In the genomic region with DNA sequence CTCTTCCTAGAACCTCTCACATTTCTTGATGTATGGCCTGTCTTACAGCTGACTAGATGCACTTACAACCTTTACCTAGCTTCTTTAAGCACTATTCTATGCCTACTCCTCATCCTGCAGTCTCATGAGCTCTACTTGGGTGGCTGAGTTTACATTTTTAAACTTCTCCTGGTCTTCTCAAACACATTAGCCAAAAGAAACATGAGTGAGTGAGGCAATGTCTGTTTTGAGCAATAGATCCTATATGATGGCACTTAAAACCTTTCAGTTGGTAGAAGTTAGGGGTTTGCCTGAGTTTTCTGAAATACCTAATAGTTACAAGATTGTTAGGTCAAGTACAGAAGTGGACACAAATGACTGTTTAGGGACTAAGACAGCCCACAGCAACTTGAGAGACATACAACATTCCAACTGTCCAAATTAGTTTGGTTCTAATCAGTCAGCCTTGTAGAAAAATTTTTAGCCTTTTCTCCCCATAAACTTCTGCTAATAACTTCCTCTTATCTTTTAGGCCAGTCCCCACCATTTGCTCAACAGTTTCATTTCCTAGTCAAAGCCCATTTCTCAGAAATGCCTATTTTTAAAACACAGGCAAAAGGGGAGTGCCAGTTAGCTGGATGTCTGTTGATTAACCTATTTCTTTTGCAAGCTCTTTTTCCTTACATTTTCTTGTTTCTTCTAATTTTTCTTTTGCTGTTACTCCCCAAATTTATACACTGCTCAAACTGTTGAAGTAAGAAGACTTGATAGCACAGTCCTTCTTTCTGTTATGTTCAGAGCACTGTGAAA, we compare ENCODE assay signal across 1 mouse cellular context.
TF ChIP-seq lines count a peak whose summit lies in the region.

No protein-coding gene starts in this region.

TF ChIP-seq in CH12.LX, 34 proteins besides CTCF, POLR2A, EP300 and RAD21 (continued from another document):
- TF ChIP-seq NELFE (IDR thresholded peaks at IDR 0.05; ENCODE audit: low read depth, low read length) (no peak), JUN (IDR thresholded peaks at IDR 0.05; ENCODE audit: insufficient read depth, low read depth, low read length) (no peak)
